Mouse (Mus musculus): ENCODE data around the gene Pard6b. TPM values are rescaled to one million over a fixed set of nuclear protein-coding genes. Genes with fewer than 3 reads are reported as not detected.

Gene Pard6b
- total RNA-seq, 2 experiments from 2014 or later = 2.9 to 3.6 TPM

- no peak for DNase-seq
- intact Hi-C loops (cut with DNase I) = no loop called here
These were observed 22.2 kb upstream of the Pard6b start for GRCm38 (mm10) chr2:168058488-168059199.

GRCm38 (mm10) chr2:168059200-168059790, 21.5 kb upstream of the Pard6b start:
- intact Hi-C loops (cut with DNase I) = no loop called here
- DNase-seq = no peak

- intact Hi-C loops (cut with DNase I) = no loop called here
- no peak for DNase-seq
These were observed 17.1 kb upstream of the Pard6b start for GRCm38 (mm10) chr2:168063712-168064111.

GRCm38 (mm10) chr2:168065511-168065910, 15.3 kb upstream of the Pard6b start:
- intact Hi-C loops (cut with DNase I) = no loop called here
- DNase-seq = no peak

- intact Hi-C loops (cut with DNase I) = no loop called here
- DNase-seq = no peak
These were observed 14.0 kb upstream of the Pard6b start for GRCm38 (mm10) chr2:168066783-168067182.

- intact Hi-C loops (cut with DNase I) = no loop called here
- no peak for DNase-seq
These were observed 10.4 kb upstream of the Pard6b start for GRCm38 (mm10) chr2:168070425-168070824.

GRCm38 (mm10) chr2:168072436-168073131, 8.2 kb upstream of the Pard6b start:
- peak; percentile 48 to 61 for DNase-seq
- intact Hi-C loops (cut with DNase I) = no loop called here

- intact Hi-C loops (cut with DNase I) = no loop called here
- no peak for DNase-seq
These were observed 7.1 kb upstream of the Pard6b start for GRCm38 (mm10) chr2:168073722-168074121.

GRCm38 (mm10) chr2:168074457-168074856, 6.3 kb upstream of the Pard6b start:
- DNase-seq = no peak
- intact Hi-C loops (cut with DNase I) = no loop called here

- intact Hi-C loops (cut with DNase I) = no loop called here
- no peak for DNase-seq
These were observed 3.8 kb upstream of the Pard6b start for GRCm38 (mm10) chr2:168076840-168077576.

GRCm38 (mm10) chr2:168078107-168078830, 2.5 kb upstream of the Pard6b start:
- intact Hi-C loops (cut with DNase I) = no loop called here
- DNase-seq = no peak

GRCm38 (mm10) chr2:168081299-168081932, 612 bp downstream of the Pard6b start:
- intact Hi-C loops (cut with DNase I) = loop anchor here (10.0 kb wide), 1 partner anchor 177 kb away; no protein-coding TSS in a partner anchor
- peak in 1 of 2 experiments; percentile 16 for DNase-seq

- DNase-seq = no peak
- intact Hi-C loops (cut with DNase I) = loop anchor here (10.0 kb wide), 1 partner anchor 177 kb away; no protein-coding TSS in a partner anchor
These were observed 1.1 kb downstream of the Pard6b start for GRCm38 (mm10) chr2:168081933-168082306.

- intact Hi-C loops (cut with DNase I) = loop anchor here (10.0 kb wide), 1 partner anchor 179 kb away; no protein-coding TSS in a partner anchor
- DNase-seq = no peak
These were observed 2.8 kb downstream of the Pard6b start for GRCm38 (mm10) chr2:168083593-168083992.

- intact Hi-C loops (cut with DNase I) = loop anchor here (10.0 kb wide), 1 partner anchor 179 kb away; no protein-coding TSS in a partner anchor
- DNase-seq = no peak
These were observed 3.4 kb downstream of the Pard6b start for GRCm38 (mm10) chr2:168084228-168084627.

- no peak for DNase-seq
- intact Hi-C loops (cut with DNase I) = loop anchor here (10.0 kb wide), 1 partner anchor 181 kb away; no protein-coding TSS in a partner anchor
These were observed 4.9 kb downstream of the Pard6b start for GRCm38 (mm10) chr2:168085621-168086265.

GRCm38 (mm10) chr2:168086318-168086717, 5.5 kb downstream of the Pard6b start:
- intact Hi-C loops (cut with DNase I) = loop anchor here (10.0 kb wide), 1 partner anchor 182 kb away; no protein-coding TSS in a partner anchor
- no peak for DNase-seq

- no peak for DNase-seq
- intact Hi-C loops (cut with DNase I) = loop anchor here (10.0 kb wide), 1 partner anchor 182 kb away; no protein-coding TSS in a partner anchor
These were observed 6.0 kb downstream of the Pard6b start for GRCm38 (mm10) chr2:168086839-168087238.

GRCm38 (mm10) chr2:168091560-168091959, 10.8 kb downstream of the Pard6b start:
- intact Hi-C loops (cut with DNase I) = no loop called here
- DNase-seq = peak in 1 of 2 experiments; percentile 26
